Mouse (Mus musculus): ENCODE measurements at regions not wholly inside any gene's neighbourhood (a gene's known extent, or its start where the extent isn't known, plus 50 kb on each side); places are given as distances from the start of the nearest gene placed in this dataset.

- Histone ChIP-seq H3K9ac (ENCODE audit: control insufficient read depth, low read depth, low read length, poor library complexity, severe bottlenecking) (no peak overlapping the region), H3K27me3 (ENCODE audit: control insufficient read depth in 1 of 2, insufficient read depth in 2 of 2, low read length in 2 of 2) (no peaks in the 10 kb centered on the region), H3K4me3 (ENCODE audit: control insufficient read depth in 1 of 2, insufficient read depth in 1 of 2, low read depth in 2 of 2, low read length in 2 of 2) (no peak overlapping the region), H3K36me3 (ENCODE audit: control insufficient read depth in 1 of 2, insufficient read depth in 2 of 2, low read length in 2 of 2) (no peaks in the 10 kb centered on the region), H3K4me1 (ENCODE audit: control insufficient read depth in 1 of 2, insufficient read depth in 2 of 2, low read length in 2 of 2) (no peaks in the 10 kb centered on the region), H3K27ac (ENCODE audit: control insufficient read depth, low read depth, low read length) (no peak overlapping the region), H3K9me3 (replicated peaks; ENCODE audit: insufficient read depth, low read length) (no peaks in the 10 kb centered on the region), H3K79me2 (ENCODE audit: control insufficient read depth, insufficient read depth, low read length, poor library complexity) (no peaks in the 10 kb centered on the region)
- no peak for DNase-seq (ENCODE audit: low read depth, low spot score)
- TF ChIP-seq GABPA (IDR thresholded peaks at IDR 0.05; ENCODE audit: low read depth, low read length) (no peak), TBP (IDR thresholded peaks at IDR 0.05; ENCODE audit: low read depth, low read length) (no peak), MAZ (IDR thresholded peaks at IDR 0.05; ENCODE audit: low read depth, low read length) (no peak), MAFK (IDR thresholded peaks at IDR 0.05; ENCODE audit: borderline replicate concordance, low read depth, low read length) (no peak), TAL1 (IDR thresholded peaks at IDR 0.05; ENCODE audit: low read length) (no peak), E2F4 (IDR thresholded peaks at IDR 0.05; ENCODE audit: borderline replicate concordance, low read depth, low read length) (no peak), UBTF (IDR thresholded peaks at IDR 0.05; ENCODE audit: borderline replicate concordance, insufficient read depth, low read depth, low read length) (no peak), NELFE (IDR thresholded peaks at IDR 0.05; ENCODE audit: low read depth, low read length) (no peak), CTCF (IDR thresholded peaks at IDR 0.05 in 2 of 3, conservative IDR thresholded peaks at IDR 0.05 in 1 of 3; ENCODE audit: control insufficient read depth in 1 of 3, insufficient read depth in 1 of 3, low read depth in 2 of 3, low read length in 3 of 3, poor library complexity in 1 of 3, severe bottlenecking in 1 of 3) (no peak), SMC3 (IDR thresholded peaks at IDR 0.05; ENCODE audit: low read depth, low read length) (no peak), ZNF384 (IDR thresholded peaks at IDR 0.05; ENCODE audit: low read depth, low read length) (no peak), GATA1 (IDR thresholded peaks at IDR 0.05; ENCODE audit: low read depth, low read length) (no peak)
Measured at GRCm38 (mm10) chr13:55967151-55967550, 131.2 kb upstream of the Pitx1 start.

GRCm38 (mm10) chr13:55963005-55963620, 127.1 kb upstream of the Pitx1 start:
- H3K36me3 ChIP-seq (ENCODE audit: control insufficient read depth in 1 of 2, insufficient read depth in 2 of 2, low read length in 2 of 2): no peaks in the 10 kb centered on the region
- H3K4me3 ChIP-seq (ENCODE audit: control insufficient read depth in 1 of 2, insufficient read depth in 1 of 2, low read depth in 2 of 2, low read length in 2 of 2): no peak overlapping the region
- H3K9ac ChIP-seq (ENCODE audit: control insufficient read depth, low read depth, low read length, poor library complexity, severe bottlenecking): no peak overlapping the region
- no peaks in the 10 kb centered on the region for H3K27me3 ChIP-seq (ENCODE audit: control insufficient read depth in 1 of 2, insufficient read depth in 2 of 2, low read length in 2 of 2)
- no peaks in the 10 kb centered on the region for H3K4me1 ChIP-seq (ENCODE audit: control insufficient read depth in 1 of 2, insufficient read depth in 2 of 2, low read length in 2 of 2)
- DNase-seq (ENCODE audit: low read depth, low spot score): no peak
- no peaks in the 10 kb centered on the region for H3K79me2 ChIP-seq (ENCODE audit: control insufficient read depth, insufficient read depth, low read length, poor library complexity)
- no peaks in the 10 kb centered on the region for H3K9me3 ChIP-seq (replicated peaks; ENCODE audit: insufficient read depth, low read length)
- no peak overlapping the region for H3K27ac ChIP-seq (ENCODE audit: control insufficient read depth, low read depth, low read length)
- TF ChIP-seq CTCF (IDR thresholded peaks at IDR 0.05 in 2 of 3, conservative IDR thresholded peaks at IDR 0.05 in 1 of 3; ENCODE audit: control insufficient read depth in 1 of 3, insufficient read depth in 1 of 3, low read depth in 2 of 3, low read length in 3 of 3, poor library complexity in 1 of 3, severe bottlenecking in 1 of 3) (peak in 2 of 3 experiments; percentile 10 to 18; a peak in 2 of 6 replicates), TAL1 (IDR thresholded peaks at IDR 0.05; ENCODE audit: low read length) (no peak), SIN3A (IDR thresholded peaks at IDR 0.05; ENCODE audit: low read length) (no peak)

- H3K27me3 ChIP-seq (ENCODE audit: control insufficient read depth in 1 of 2, insufficient read depth in 2 of 2, low read length in 2 of 2): no peaks in the 10 kb centered on the region
Measured at GRCm38 (mm10) chr13:55962254-55962866, 126.4 kb upstream of the Pitx1 start.

More at GRCm38 (mm10) chr13:55962254-55962866, 126.4 kb upstream of the Pitx1 start:
- Histone ChIP-seq H3K36me3 (ENCODE audit: control insufficient read depth in 1 of 2, insufficient read depth in 2 of 2, low read length in 2 of 2) (no peaks in the 10 kb centered on the region), H3K9me3 (replicated peaks; ENCODE audit: insufficient read depth, low read length) (no peaks in the 10 kb centered on the region), H3K4me3 (ENCODE audit: control insufficient read depth in 1 of 2, insufficient read depth in 1 of 2, low read depth in 2 of 2, low read length in 2 of 2) (no peak overlapping the region), H3K9ac (ENCODE audit: control insufficient read depth, low read depth, low read length, poor library complexity, severe bottlenecking) (no peak overlapping the region), H3K79me2 (ENCODE audit: control insufficient read depth, insufficient read depth, low read length, poor library complexity) (no peaks in the 10 kb centered on the region), H3K4me1 (ENCODE audit: control insufficient read depth in 1 of 2, insufficient read depth in 2 of 2, low read length in 2 of 2) (no peaks in the 10 kb centered on the region), H3K27ac (ENCODE audit: control insufficient read depth, low read depth, low read length) (no peak overlapping the region)
- no peak for TF ChIP-seq MAFK (IDR thresholded peaks at IDR 0.05; ENCODE audit: borderline replicate concordance, low read depth, low read length)
- DNase-seq (ENCODE audit: low read depth, low spot score): no peak
